Mouse (Mus musculus): ENCODE measurements around the gene Adamtsl1.

The Adamtsl1 gene

GRCm38 (mm10) chr4:85939460-85939859 lies 425.5 kb downstream of the Adamtsl1 start:
- no peak for DNase-seq

DNA sequence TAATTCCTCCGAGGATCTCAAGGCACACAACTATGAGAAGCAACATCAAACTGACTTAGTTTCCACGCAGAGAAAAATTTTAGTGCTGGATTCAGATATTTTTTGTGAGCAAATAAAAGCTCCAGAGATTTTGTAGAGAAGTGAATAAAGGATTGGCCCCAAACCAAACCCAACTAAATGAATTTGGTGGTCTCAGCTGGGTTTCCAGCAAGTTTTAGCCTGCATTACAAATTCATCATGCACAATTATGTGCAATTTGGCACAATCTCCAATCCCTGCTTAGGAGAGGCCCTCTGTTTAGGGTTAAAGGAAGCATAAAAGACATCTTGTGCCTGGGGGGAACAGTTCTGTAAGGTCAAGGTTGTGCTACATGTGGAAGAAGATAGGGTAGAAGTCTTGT lies 427.9 kb downstream of the Adamtsl1 start:
- no peak for DNase-seq

DNA sequence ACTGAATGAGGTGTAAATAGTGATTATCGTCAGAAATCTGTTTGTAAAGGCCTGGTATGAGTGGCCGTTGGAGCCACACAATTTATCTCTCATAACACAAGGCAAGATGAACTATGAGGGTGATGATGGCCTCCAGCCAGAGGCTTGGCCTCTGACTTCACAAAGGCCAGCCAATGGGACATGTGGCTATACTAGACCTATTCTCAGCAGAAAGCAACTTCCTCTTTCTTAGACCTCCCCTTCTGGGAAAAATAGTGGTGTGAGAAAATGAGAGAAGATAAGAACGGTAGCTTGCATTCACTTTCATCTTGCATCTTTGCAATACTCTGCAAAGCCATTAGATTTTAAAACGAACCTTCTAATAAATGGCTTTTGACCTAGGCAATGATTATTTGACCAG lies 439.6 kb downstream of the Adamtsl1 start:
- DNase-seq, result no peak

- no peak for DNase-seq
Observed at GRCm38 (mm10) chr4:85955387-85955786, 441.4 kb downstream of the Adamtsl1 start.

DNA sequence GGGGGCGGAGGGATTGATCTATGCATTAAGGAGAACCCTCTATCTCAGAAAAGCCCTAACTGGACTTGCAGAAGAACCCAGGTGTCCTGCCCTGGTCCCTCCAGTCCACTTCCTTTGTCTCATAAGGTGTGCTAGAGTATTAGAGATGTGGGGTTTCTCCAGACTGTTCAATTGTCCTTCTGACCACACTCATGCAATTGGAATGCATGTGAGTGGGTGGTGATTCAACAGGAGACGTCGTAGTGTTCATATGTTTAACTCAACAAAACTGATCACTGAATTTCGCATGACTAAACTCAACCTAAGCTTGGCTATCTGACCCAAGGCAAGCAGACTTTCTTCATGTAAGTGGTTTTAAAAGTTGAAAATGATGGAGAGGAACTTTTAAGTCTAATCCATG lies 443.3 kb downstream of the Adamtsl1 start:
- DNase-seq, result no peak

- DNase-seq, result no peak
Observed at GRCm38 (mm10) chr4:85957879-85958278, 443.9 kb downstream of the Adamtsl1 start.

GRCm38 (mm10) chr4:85959019-85959418 lies 445.0 kb downstream of the Adamtsl1 start:
- DNase-seq, result no peak

GRCm38 (mm10) chr4:85976188-85976587 lies 462.2 kb downstream of the Adamtsl1 start:
- no peak for DNase-seq

- no peak for DNase-seq
Observed at GRCm38 (mm10) chr4:85979206-85979605, 465.2 kb downstream of the Adamtsl1 start.

- DNase-seq, result no peak
Observed at GRCm38 (mm10) chr4:86006596-86006995, 492.6 kb downstream of the Adamtsl1 start.

DNA sequence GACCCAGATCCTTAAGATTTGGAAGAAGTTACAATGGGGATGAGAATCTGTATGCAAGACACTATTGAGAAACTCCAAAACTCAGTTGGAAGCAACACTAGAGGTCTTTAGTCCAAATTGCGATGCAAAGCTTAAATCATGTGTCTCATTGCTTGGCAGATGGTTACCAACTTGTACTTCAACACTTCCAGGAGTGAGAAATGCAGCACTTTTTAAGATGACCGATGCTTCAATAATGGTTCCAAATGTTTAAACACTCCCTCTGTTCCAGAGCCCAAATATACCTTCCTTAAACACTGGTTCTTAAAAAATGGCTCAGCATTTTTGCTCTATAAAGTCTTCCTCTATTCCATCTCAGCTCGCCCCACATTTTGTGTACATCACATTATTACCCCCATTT lies 499.7 kb downstream of the Adamtsl1 start:
- no peak for DNase-seq

GRCm38 (mm10) chr4:86018928-86019327 lies 505.0 kb downstream of the Adamtsl1 start:
- DNase-seq, result no peak

- no peak for DNase-seq
Observed at GRCm38 (mm10) chr4:86019586-86019985, 505.6 kb downstream of the Adamtsl1 start.

DNA sequence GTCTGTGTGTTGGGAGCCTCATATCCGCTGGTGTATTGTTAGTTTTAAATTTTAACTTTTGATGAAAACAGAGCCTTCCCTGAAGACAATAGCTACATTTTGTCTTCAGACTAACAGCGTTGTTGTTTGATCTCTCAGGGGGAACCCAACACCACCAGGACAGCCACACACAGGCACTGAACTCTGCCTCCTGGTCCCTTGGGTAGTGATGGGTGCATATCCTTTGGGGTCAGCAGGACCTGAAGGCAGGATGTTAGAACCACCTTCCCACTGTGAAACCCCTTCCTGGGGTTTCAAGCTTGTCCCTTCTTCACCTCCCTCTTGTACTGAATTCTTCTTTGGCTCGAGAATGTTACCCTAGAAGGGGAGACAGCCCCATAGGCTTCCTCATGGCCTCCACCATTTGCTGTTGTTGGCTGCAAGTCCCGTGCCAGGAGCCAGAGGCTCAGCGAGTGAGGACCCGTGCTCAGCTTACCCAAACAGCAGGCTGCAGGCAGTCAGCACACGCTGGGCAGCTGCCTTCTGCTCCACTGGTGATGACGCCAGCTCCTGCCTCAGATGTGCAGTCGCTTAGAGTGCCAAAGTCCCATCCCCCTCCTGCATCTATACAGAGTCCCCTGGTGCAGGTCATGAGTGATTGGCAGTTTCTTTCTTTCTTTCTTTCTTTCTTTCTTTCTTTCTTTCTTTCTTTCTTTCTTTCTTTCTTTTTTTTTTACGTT lies 506.6 kb downstream of the Adamtsl1 start:
- DNase-seq, result no peak

- peak; percentile 28 for DNase-seq
Observed at GRCm38 (mm10) chr4:86024573-86025160, 510.7 kb downstream of the Adamtsl1 start.

DNA sequence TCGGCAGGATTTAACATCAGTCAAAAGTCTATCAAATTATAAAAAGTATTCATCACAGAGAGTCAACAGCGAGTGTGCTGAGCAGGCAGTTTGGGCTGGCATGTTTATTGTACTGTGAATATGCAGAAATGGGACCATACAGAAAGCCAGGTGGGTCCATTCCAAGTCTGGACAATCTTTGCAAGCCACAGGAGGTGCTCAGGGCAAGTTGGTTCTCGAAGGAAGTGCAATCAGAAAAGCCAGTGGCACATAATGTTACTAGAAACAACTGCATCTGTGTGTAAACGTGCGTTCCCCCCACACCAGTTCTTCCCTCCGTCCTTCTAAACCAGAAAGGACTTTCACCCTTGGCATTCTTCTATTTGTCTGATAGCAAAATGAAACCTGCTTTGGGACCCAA lies 515.5 kb downstream of the Adamtsl1 start:
- DNase-seq, result no peak

- no peak for DNase-seq
Observed at GRCm38 (mm10) chr4:86030208-86030607, 516.2 kb downstream of the Adamtsl1 start.

DNA sequence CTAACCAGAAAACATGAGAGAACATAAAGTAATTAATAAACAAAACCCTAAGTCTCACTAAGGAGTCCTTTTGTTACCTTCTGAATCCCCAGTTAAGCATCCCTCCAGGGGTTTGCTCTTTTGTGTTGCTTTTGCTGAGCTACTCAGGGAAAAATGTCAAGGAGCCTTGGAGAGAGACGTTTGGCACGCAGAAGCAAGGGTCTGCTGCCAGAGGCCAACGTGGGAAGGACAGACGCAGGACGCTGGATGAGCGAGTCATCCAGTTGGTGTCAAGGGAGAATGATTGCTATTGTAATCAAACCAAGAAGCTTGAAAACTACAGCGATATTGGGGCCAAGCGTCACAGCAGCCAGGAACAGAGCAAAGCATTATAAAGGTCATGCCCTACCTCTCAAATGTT lies 517.1 kb downstream of the Adamtsl1 start:
- DNase-seq, result no peak

DNA sequence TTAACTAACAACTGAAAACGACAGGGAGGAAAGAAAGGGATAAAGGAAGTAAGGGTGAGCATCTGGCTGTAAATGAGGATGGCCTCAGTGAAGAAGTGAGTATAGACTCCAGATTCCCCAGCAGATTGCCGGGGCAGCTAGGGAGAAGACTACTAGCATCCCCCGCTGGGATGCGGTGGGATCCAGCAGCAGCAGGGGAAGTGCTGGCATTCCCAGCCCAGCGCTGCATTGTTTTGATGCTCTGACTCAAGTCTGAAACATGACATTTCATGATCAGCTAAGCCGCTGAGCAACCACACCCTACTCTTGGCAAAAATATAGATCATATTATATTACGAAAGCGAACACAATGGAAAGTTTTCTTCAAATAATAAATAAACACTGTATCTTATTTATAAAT lies 526.9 kb downstream of the Adamtsl1 start:
- no peak for DNase-seq

DNA sequence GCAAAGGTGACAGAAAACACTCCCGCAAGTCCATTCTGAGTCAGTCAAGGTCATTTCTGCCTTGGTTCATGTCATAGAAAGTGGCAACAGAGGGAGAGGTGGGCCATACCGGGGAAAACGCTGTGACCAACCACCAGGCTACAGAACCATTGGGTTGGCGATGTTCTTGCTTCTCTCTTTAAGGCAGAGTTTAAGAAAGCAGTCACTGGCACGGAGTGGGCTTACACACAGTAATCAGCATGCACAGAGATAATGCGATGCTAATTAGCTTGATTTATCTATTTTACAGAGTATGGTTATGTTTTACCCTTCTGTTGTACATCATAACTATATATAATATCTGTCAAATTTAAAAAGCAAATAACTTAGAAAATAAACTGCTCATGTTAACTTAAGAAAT lies 531.5 kb downstream of the Adamtsl1 start:
- DNase-seq, result no peak

DNA sequence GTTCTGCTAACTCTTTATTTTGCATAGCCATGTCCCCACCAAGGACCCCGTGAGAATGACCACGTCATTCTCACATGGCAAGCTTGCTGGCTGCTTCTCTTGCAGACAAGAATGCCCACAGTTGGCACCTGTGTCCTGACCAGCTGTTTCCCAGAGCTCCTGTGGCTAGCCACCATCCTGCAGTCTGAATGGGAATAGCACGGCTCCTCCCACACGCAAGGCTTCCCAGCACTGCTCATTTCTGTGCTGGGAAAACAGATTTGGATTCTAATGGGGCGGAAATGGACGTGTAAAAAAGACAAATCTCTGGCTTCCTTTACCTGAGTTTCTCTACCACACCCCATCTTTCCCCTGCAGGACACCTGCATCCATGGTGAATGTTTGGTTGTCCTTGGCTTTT lies 531.9 kb downstream of the Adamtsl1 start:
- peak; percentile 37 for DNase-seq

DNA sequence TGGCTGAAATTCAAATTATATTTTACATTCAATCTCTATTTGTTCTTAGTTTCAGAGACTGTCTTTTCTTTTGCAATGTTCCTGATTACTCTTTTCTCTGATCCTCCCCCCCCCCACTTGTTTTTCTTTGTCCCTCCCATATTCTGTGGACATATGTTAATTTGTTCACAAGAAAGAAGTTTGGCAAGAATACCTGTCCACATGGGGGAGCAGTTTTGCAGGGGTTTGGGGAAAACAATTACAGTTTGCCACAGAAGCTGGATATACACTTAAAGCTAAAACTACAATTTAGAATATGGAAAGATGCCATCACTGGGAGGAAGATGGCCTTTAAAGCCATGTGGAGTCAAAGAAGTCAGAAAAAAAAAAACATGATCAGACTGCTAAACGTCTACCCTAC lies 532.9 kb downstream of the Adamtsl1 start:
- no peak for DNase-seq

DNA sequence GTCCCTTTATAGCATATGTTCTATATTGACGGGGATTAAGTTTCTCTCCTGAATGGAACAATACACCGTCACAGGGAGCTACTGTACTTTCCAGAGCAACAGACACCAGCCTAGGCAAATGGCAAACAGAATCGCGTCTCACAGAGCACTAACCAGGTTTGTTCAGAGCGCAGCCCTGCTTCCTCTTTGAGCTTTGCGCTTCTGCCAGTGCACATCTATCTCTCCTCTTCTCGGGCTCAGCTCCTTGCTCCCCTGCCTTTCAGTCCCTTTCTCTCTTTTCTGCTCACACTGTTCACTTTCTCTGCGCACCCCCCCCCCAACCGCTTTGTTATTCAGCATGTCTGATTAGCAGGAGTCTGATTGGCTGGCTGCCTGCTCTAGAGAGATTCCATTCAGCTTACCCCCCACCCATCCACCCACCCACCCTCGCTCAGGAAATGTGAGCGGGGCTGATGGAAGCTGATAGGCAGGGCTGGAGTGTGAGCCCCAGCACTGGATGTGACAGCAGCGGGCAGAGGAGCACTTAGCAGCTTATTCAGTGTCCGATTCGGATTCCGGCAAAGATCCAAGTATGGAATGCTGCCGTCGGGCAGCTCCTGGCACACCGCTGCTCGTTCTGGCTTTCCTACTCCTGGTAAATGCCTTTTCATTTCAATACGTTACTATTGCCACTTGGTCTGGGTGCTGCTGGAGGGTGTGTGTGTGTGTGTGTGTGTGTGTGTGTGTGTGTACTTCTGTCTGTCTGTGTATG lies 539.7 kb downstream of the Adamtsl1 start:
- peak; percentile 16 for DNase-seq

DNA sequence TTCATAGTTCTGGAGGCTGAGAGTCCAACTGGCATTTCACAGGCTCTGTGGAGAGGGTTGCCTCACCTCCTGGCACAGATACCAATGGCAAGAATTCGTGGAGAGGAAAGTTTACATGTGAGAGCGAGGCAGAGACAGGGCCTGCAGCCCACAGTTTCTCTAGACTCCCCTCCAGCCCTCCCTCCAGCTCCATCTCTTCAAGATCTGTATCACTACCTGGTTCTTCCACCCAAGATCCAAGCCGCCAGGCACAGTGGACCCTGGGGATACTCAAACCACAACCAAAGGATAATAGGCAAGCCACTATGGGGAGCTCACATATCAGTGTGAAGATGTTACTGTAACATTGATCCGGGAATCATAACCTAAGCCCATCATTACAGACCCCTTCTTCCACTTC lies 546.6 kb downstream of the Adamtsl1 start:
- DNase-seq, result no peak

Measured in cerebellum, adult 9-10 months (tissue).